Mouse (Mus musculus): ENCODE measurements at regions not wholly inside any gene's neighbourhood (a gene's known extent, or its start where the extent isn't known, plus 50 kb on each side); places are given as distances from the start of the nearest gene placed in this dataset.
A peak's percentile ranks its signal among the peaks of the same experiment; 100 is the strongest.

- DNase-seq (ENCODE audit: low spot score): no peak
Observed at GRCm38 (mm10) chr13:90497573-90497972, 407.6 kb downstream of the Atp6ap1l start.

- no peak for DNase-seq (ENCODE audit: low spot score)
Observed at GRCm38 (mm10) chr13:90493696-90494095, 404.3 kb upstream of the Xrcc4 start.

GRCm38 (mm10) chr13:90490991-90491951, 401.9 kb upstream of the Xrcc4 start:
- no peak for DNase-seq (ENCODE audit: low spot score)

GRCm38 (mm10) chr13:90480484-90480883, 391.1 kb upstream of the Xrcc4 start:
- no peak for DNase-seq (ENCODE audit: low spot score)

DNA sequence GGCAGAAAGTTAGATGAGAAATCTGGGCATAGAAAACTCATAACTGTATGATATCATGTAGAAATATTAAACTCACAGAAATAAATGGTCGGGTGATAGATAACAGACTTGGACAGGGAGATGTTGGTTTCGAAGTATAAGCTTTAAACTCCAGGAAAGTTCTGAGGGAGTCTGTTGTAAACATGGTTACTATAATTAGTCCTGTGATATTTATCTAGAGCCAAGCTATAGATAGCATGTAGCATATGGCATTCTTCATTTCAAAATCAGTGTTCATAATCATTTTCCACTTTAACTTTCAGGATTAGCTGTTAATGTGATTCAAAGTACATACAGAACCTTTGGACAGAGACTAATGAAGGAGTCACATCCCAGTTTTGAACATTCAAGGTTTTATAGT, 387.5 kb upstream of the Xrcc4 start:
- no peak for DNase-seq (ENCODE audit: low spot score)

DNA sequence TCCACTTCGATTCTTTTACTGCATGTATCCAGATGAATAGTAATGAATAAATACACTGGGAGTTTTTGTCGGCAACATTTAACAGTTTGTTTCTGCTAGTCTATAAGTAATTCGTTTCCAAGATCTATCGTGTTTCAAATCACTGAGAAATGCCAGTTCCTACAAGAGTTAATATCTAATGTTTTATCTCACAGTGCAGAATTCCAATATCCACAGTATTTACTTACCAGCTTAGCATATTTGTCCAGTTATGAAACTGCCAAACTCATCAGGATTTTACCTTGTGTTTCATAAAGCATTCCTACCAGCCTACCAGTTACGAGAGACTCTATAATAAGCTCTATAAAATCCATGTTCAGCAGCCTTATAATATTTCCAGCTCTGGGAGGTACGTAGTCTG, 385.1 kb upstream of the Xrcc4 start:
- DNase-seq (ENCODE audit: low spot score): no peak

- no peak for DNase-seq (ENCODE audit: low spot score)
Observed at GRCm38 (mm10) chr13:90474053-90474452, 384.6 kb upstream of the Xrcc4 start.

GRCm38 (mm10) chr13:90473041-90473825, 383.8 kb upstream of the Xrcc4 start:
- no peak for DNase-seq (ENCODE audit: low spot score)

DNA sequence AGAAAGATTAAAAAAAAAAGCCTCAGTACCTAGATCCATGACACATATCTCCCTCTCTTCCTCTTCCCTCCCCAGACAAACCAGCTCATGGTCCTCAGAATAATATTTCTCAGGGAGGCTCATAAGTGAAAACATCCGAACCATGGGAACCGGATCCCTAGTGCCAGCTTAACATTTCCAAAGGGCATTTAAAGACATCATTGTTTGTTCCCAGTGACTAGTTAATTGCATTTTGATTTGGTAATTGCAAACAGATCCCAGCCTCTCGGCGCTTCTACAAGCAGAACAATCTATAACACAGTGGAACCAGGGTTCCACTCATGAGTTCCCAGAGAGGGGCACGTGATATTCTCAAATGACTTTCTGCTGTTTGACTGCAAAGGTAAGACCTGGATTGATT, 376.7 kb upstream of the Xrcc4 start:
- no peak for DNase-seq (ENCODE audit: low spot score)

- DNase-seq (ENCODE audit: low spot score): peak; percentile 51
Observed at GRCm38 (mm10) chr13:90464051-90464450, 374.6 kb upstream of the Xrcc4 start.

DNA sequence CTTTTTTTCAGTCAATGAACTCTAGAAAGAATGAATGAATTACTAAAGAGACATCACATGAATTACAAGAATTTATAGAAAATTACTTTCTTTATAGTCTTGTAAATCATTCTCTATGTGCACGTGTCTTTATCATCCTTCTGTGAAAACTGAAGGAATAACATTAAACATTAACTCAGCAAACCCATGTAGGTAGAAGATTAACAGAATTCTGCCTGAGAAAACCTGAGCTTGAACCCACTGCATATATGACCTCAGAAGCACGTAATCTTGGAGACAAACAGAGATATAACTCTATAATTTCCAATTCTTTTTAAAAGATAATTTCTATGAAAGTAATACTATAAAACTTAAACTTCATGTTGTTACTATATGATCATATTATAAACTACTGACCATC, 374.0 kb upstream of the Xrcc4 start:
- DNase-seq (ENCODE audit: low spot score): no peak

DNA sequence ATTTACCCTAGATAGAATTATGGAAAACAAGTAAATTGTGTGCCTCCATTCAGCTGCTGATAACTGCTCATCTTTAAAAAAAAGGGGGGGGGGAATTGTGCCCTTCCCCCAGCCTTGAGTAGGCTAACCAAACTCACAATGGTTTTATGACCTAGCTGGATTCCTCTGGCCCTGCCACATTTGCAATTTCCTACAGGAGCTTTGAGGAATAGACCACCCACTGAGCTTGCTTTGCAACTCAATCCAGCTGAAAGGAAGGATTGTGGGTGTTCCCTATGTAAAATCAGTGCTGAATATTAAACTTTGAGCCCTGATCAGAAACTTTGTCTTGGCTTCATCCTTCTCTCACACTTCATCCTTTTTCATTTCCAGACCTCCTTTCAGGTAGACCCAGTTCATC, 365.2 kb upstream of the Xrcc4 start:
- DNase-seq (ENCODE audit: low spot score): no peak

DNA sequence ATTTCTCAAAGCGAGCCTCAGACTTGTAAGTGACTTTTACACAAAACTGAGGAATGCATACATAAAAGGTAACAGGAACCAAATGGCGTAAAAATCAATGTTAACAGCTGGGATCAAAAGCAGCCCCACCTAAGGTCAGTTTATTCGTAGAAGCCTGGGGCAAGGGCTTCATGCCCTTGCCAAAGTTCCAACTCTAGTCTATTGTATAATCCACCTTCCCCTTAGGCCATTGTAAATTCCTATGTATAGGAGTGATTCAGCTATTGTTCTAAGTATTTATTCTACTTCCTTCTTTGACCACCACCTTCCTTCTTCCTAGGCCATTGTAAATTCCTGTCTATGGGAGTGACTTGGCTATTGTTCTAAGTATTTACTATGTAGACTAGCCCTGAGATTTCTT, 337.5 kb upstream of the Xrcc4 start:
- no peak for DNase-seq (ENCODE audit: low spot score)

GRCm38 (mm10) chr13:90425379-90425778, 336.0 kb upstream of the Xrcc4 start:
- DNase-seq (ENCODE audit: low spot score): no peak

DNA sequence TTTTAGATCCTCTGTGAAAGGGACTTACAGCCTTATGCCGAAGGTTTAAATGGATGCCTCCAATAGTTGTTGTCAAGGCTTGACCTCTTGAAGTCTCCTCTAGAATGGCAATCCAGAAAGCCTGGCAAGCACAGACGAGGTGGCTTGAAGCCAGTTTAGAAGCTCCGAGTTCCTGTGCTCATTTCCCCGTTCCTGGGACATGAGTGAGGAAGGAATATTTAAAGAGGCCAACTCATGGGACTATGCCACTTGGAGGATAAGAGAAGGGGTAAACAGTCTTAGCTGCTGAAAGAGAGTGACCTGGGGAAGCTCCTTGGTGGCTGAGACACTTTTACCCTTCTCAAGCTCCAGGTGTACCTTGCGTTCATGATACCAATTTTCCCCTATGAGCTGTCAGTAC, 335.1 kb upstream of the Xrcc4 start:
- no peak for DNase-seq (ENCODE audit: low spot score)

GRCm38 (mm10) chr13:90420966-90421365, 331.6 kb upstream of the Xrcc4 start:
- no peak for DNase-seq (ENCODE audit: low spot score)

DNA sequence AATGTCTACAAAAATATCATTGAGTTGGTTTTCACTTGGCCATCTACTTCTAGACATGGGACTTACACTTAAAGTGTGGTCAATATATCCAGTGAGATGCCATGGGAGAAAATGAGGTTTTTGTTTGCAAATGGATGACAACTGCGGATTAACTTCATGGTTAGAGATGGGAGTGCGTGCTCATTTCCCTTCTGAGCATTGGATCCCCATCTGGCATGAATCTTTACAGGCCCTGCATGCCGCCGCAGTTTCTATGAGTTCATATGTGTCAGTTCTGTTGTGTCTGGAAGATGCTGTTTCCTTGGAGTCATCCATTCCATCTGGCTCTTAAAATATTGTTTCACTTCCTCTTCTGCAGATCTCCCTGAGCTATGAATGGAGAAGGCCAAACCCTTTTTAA, 315.0 kb upstream of the Xrcc4 start:
- no peak for DNase-seq (ENCODE audit: low spot score)

- DNase-seq (ENCODE audit: low spot score): no peak
Observed at GRCm38 (mm10) chr13:90402061-90402460, 312.7 kb upstream of the Xrcc4 start.

DNA sequence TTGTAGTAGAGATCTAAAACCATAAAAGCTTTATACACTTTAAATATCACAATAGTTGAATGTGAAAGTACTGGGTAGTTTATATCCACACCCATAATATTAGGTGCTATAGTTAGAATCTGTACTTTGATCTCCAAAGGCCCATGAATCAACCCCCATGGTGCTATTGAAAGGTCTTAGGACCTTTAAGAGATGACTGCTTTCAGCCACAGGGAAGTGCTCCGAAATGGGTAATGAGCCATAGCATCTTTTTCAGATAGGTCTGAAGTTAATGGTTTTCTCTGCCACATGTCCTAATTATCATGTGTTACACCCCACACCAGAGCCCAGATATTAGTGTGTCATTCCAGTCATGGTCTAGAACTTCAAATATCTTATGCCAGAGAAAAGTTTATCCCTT, 312.1 kb upstream of the Xrcc4 start:
- DNase-seq (ENCODE audit: low spot score): no peak

DNA sequence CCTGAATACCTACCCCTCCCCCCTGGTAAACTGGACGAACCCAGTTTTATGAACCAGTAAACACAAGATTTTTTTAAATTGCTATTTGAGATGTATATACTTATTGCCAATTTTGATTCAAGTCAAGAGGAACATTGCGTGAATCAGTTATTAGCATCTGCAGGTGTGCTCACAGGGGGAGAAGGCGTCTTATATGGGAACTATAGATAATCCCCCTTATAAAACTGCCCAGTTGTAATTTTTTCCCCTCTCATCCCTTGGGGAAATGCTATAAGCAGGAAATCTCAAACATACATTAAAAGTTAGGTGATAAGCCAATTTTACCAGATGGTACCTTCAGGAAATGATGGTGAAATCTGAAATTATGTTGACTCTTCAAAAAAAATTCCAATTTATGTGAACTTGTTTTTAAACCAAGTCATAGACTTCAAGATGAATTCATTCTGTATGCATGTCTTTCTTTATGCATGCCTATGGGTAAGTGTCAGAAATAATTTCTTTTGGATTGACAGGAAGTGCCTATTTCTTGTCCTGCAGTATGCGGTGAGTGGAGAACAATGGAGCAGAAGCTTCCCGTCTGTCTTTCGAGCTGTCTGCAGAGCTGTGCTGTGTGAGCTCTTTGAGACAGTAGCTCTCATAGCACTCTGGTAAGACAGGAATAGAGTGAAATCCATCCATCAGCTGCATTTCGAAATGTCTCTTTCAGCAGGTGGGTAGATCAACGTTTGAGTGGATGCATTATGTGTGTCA, 306.0 kb upstream of the Xrcc4 start:
- DNase-seq (ENCODE audit: low spot score): no peak

DNA sequence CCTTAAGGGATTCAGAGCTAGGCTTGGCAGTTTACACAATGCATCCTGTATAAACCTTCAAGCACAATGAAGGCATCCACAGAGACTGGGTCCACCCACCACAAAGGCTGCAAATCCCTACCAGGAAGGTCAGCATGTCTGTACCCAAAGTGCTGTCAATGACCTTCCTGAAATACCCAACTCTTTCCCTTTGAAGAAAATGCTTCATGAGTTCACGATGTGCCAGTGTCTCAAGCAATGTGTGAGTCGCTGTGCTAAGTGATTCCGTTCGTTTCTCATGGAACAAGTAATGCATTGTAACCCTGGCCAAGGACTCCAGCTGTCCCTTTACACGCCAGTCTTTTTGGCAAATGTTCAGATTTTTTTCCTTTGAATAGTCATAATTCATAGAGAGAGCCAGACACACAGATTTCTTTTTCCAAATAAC, 305.4 kb upstream of the Xrcc4 start:
- peak; percentile 9 for DNase-seq (ENCODE audit: low spot score)

DNA sequence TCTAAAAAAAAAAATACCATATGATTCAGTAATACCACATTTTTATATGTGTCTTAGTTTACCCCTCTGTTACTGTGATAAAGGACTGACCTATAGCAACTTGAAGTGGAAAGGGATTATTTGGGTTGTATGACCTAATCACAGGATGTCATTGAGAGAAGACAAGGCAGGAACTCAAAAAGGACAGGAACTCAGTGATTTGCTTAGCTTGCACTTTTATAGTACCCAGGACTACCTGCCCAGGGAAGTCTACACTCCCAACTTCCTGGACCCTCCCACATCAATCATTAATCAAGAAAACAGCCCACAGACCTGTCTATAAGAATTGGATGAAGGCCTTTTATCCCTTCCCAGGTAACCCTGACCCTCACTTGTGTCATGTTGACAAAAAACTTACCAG, 303.0 kb upstream of the Xrcc4 start:
- DNase-seq (ENCODE audit: low spot score): no peak

Data from urinary bladder, postnatal 14 days (tissue).